In genomic region chr12:59497434-59497833, GRCm38 (mm10) we compare ENCODE assay signal across 32 mouse cellular contexts.
"Had no signal": no experiment of that assay in that cellular context is flagged by ENCODE, and none has a peak within 500 bp of the region (broad histone marks: within the 10 kb centered on the region; RNA-seq: fewer than 3 reads in every experiment).

No protein-coding gene starts in this region.

- ATAC-seq: hindbrain, embryonic 16.5 days; hindbrain, postnatal 0 days; inflammation-experienced regulatory T-cells, adult 6 months; intestine, embryonic 15.5 days; intestine, embryonic 16.5 days; intestine, postnatal 0 days had no signal

- H3K4me1 ChIP-seq: heart, embryonic 10.5 days; heart, embryonic 12.5 days; heart, embryonic 13.5 days; heart, embryonic 15.5 days; hindbrain, embryonic 10.5 days; hindbrain, embryonic 12.5 days; hindbrain, embryonic 13.5 days; hindbrain, embryonic 15.5 days; intestine, embryonic 15.5 days had no signal

- H3K36me3 ChIP-seq: heart, embryonic 10.5 days; heart, embryonic 12.5 days; heart, embryonic 13.5 days; heart, embryonic 15.5 days; hindbrain, embryonic 10.5 days; hindbrain, embryonic 12.5 days; hindbrain, embryonic 13.5 days; hindbrain, embryonic 15.5 days; intestine, embryonic 15.5 days had no signal

- H3K9ac ChIP-seq: heart, embryonic 12.5 days; heart, embryonic 13.5 days; heart, embryonic 15.5 days; hindbrain, embryonic 12.5 days; hindbrain, embryonic 13.5 days; hindbrain, embryonic 14.5 days; hindbrain, embryonic 15.5 days; intestine, embryonic 15.5 days had no signal

- H3K4me3 ChIP-seq: heart, adult 2 months; heart, embryonic 10.5 days; heart, embryonic 12.5 days; heart, embryonic 13.5 days; heart, embryonic 15.5 days; hindbrain, embryonic 10.5 days; hindbrain, embryonic 12.5 days; hindbrain, embryonic 13.5 days; hindbrain, embryonic 15.5 days; intestine, embryonic 15.5 days; layer of hippocampus, adult 2 months; left cerebral cortex, adult 2 months had no signal

- H3K27ac ChIP-seq: heart, adult 2 months; heart, embryonic 10.5 days; heart, embryonic 13.5 days; heart, embryonic 15.5 days; hindbrain, embryonic 10.5 days; hindbrain, embryonic 12.5 days; hindbrain, embryonic 13.5 days; hindbrain, embryonic 14.5 days; hindbrain, embryonic 15.5 days; hindbrain, postnatal 0 days; intestine, embryonic 15.5 days; layer of hippocampus, adult 2 months; left cerebral cortex, adult 2 months had no signal

- H3K27me3 ChIP-seq: heart, embryonic 12.5 days; heart, embryonic 13.5 days; heart, embryonic 15.5 days; hindbrain, embryonic 12.5 days; hindbrain, embryonic 13.5 days; hindbrain, embryonic 15.5 days; intestine, embryonic 15.5 days had no signal

- H3K4me2 ChIP-seq: heart, embryonic 11.5 days; heart, embryonic 12.5 days; heart, embryonic 13.5 days; heart, embryonic 15.5 days; hindbrain, embryonic 12.5 days; hindbrain, embryonic 13.5 days; hindbrain, embryonic 14.5 days; hindbrain, embryonic 15.5 days; intestine, embryonic 15.5 days had no signal

- H3K9me3 ChIP-seq: heart, embryonic 10.5 days; heart, embryonic 12.5 days; heart, embryonic 13.5 days; heart, embryonic 15.5 days; hindbrain, embryonic 10.5 days; hindbrain, embryonic 12.5 days; hindbrain, embryonic 13.5 days; hindbrain, embryonic 15.5 days; intestine, embryonic 15.5 days had no signal

- DNase-seq: heart, adult 18-20 months; heart, adult 2 months; heart, postnatal 10 days; heart, postnatal 14 days; heart, postnatal 36 days; heart, postnatal 4 days; kidney, adult 18-20 months; kidney, adult 8-10 months; kidney, adult 9 months; kidney, postnatal 10 days; kidney, postnatal 14 days; kidney, postnatal 4 days; layer of hippocampus, adult 9-11 months; layer of hippocampus, postnatal 36 days had no signal
